Mouse (Mus musculus): Measurements from ENCODE around the gene Wdr18. TPM values are rescaled to one million over a fixed set of nuclear protein-coding genes. Genes with fewer than 3 reads are reported as not detected.

Wdr18 gene
- polyA plus RNA-seq, 1 experiment, result 32.2 TPM

- peak overlapping the region; percentile 43 for H3K27ac ChIP-seq (ENCODE audit: insufficient read depth, low read depth, low read length)
- no peak for TF ChIP-seq CTCF (IDR thresholded peaks at IDR 0.05; ENCODE audit: low read depth, low read length)
- TF ChIP-seq POLR2A (IDR thresholded peaks at IDR 0.05; ENCODE audit: borderline replicate concordance, low read depth, low read length), result no peak
- H3K4me1 ChIP-seq (ENCODE audit: control insufficient read depth, insufficient read depth, low read length), result peaks cover 79% of the 10 kb centered on the region
- no peak overlapping the region for H3K4me3 ChIP-seq (ENCODE audit: insufficient read depth, low read length)
Measured at GRCm38 (mm10) chr10:79934272-79934721, 25.7 kb upstream of the Wdr18 start.

- Histone ChIP-seq H3K4me3 (ENCODE audit: insufficient read depth, low read length) (no peak overlapping the region), H3K4me1 (ENCODE audit: control insufficient read depth, insufficient read depth, low read length) (peaks cover 80% of the 10 kb centered on the region), H3K27ac (ENCODE audit: insufficient read depth, low read depth, low read length) (no peak overlapping the region)
- no peak for TF ChIP-seq CTCF (IDR thresholded peaks at IDR 0.05; ENCODE audit: low read depth, low read length)
- no peak for TF ChIP-seq POLR2A (IDR thresholded peaks at IDR 0.05; ENCODE audit: borderline replicate concordance, low read depth, low read length)
Measured at GRCm38 (mm10) chr10:79934794-79935569, 25.0 kb upstream of the Wdr18 start.

- Histone ChIP-seq H3K4me3 (ENCODE audit: insufficient read depth, low read length) (peak overlapping the region; percentile 19), H3K4me1 (ENCODE audit: control insufficient read depth, insufficient read depth, low read length) (peaks cover 84% of the 10 kb centered on the region), H3K27ac (ENCODE audit: insufficient read depth, low read depth, low read length) (peak overlapping the region; percentile 41)
- TF ChIP-seq CTCF (IDR thresholded peaks at IDR 0.05; ENCODE audit: low read depth, low read length), result no peak
- TF ChIP-seq POLR2A (IDR thresholded peaks at IDR 0.05; ENCODE audit: borderline replicate concordance, low read depth, low read length), result no peak
Measured at GRCm38 (mm10) chr10:79936284-79936910, 23.6 kb upstream of the Wdr18 start.

GRCm38 (mm10) chr10:79936911-79937441 is 23.0 kb upstream of the Wdr18 start:
- no peak for TF ChIP-seq POLR2A (IDR thresholded peaks at IDR 0.05; ENCODE audit: borderline replicate concordance, low read depth, low read length)
- TF ChIP-seq CTCF (IDR thresholded peaks at IDR 0.05; ENCODE audit: low read depth, low read length), result no peak
- H3K4me1 ChIP-seq (ENCODE audit: control insufficient read depth, insufficient read depth, low read length), result peaks cover 84% of the 10 kb centered on the region
- peak overlapping the region; percentile 41 for H3K27ac ChIP-seq (ENCODE audit: insufficient read depth, low read depth, low read length)
- peak overlapping the region; percentile 19 for H3K4me3 ChIP-seq (ENCODE audit: insufficient read depth, low read length)

GRCm38 (mm10) chr10:79937775-79938526 is 22.0 kb upstream of the Wdr18 start:
- Histone ChIP-seq H3K27ac (ENCODE audit: insufficient read depth, low read depth, low read length) (no peak overlapping the region), H3K4me1 (ENCODE audit: control insufficient read depth, insufficient read depth, low read length) (peaks cover 78% of the 10 kb centered on the region), H3K4me3 (ENCODE audit: insufficient read depth, low read length) (no peak overlapping the region)
- no peak for TF ChIP-seq POLR2A (IDR thresholded peaks at IDR 0.05; ENCODE audit: borderline replicate concordance, low read depth, low read length)

GRCm38 (mm10) chr10:79940749-79941148 is 19.2 kb upstream of the Wdr18 start:
- TF ChIP-seq POLR2A (IDR thresholded peaks at IDR 0.05; ENCODE audit: borderline replicate concordance, low read depth, low read length) (no peak), CTCF (IDR thresholded peaks at IDR 0.05; ENCODE audit: low read depth, low read length) (no peak)
- peak overlapping the region; percentile 82 for H3K27ac ChIP-seq (ENCODE audit: insufficient read depth, low read depth, low read length)

GRCm38 (mm10) chr10:79942988-79943387 is 17.0 kb upstream of the Wdr18 start:
- Histone ChIP-seq H3K4me1 (ENCODE audit: control insufficient read depth, insufficient read depth, low read length) (peaks cover 46% of the 10 kb centered on the region), H3K4me3 (ENCODE audit: insufficient read depth, low read length) (no peak overlapping the region), H3K27ac (ENCODE audit: insufficient read depth, low read depth, low read length) (no peak overlapping the region)
- no peak for TF ChIP-seq POLR2A (IDR thresholded peaks at IDR 0.05; ENCODE audit: borderline replicate concordance, low read depth, low read length)
- TF ChIP-seq CTCF (IDR thresholded peaks at IDR 0.05; ENCODE audit: low read depth, low read length), result no peak

More at GRCm38 (mm10) chr10:79940749-79941148, 19.2 kb upstream of the Wdr18 start:
- Histone ChIP-seq H3K4me3 (ENCODE audit: insufficient read depth, low read length) (peak overlapping the region; percentile 29; the same call in 1 of the 2 replicates), H3K4me1 (ENCODE audit: control insufficient read depth, insufficient read depth, low read length) (peaks cover 57% of the 10 kb centered on the region)

GRCm38 (mm10) chr10:79943471-79943901 is 16.5 kb upstream of the Wdr18 start:
- Histone ChIP-seq H3K4me1 (ENCODE audit: control insufficient read depth, insufficient read depth, low read length) (peaks cover 41% of the 10 kb centered on the region), H3K27ac (ENCODE audit: insufficient read depth, low read depth, low read length) (no peak overlapping the region), H3K4me3 (ENCODE audit: insufficient read depth, low read length) (no peak overlapping the region)
- no peak for TF ChIP-seq POLR2A (IDR thresholded peaks at IDR 0.05; ENCODE audit: borderline replicate concordance, low read depth, low read length)
- TF ChIP-seq CTCF (IDR thresholded peaks at IDR 0.05; ENCODE audit: low read depth, low read length), result no peak

GRCm38 (mm10) chr10:79945507-79946234 is 14.3 kb upstream of the Wdr18 start:
- Histone ChIP-seq H3K4me3 (ENCODE audit: insufficient read depth, low read length) (no peak overlapping the region), H3K4me1 (ENCODE audit: control insufficient read depth, insufficient read depth, low read length) (peaks cover 23% of the 10 kb centered on the region), H3K27ac (ENCODE audit: insufficient read depth, low read depth, low read length) (no peak overlapping the region)
- TF ChIP-seq CTCF (IDR thresholded peaks at IDR 0.05; ENCODE audit: low read depth, low read length) (no peak), POLR2A (IDR thresholded peaks at IDR 0.05; ENCODE audit: borderline replicate concordance, low read depth, low read length) (no peak)
